Mouse (Mus musculus) intestine, embryonic 14.5 days (tissue): ENCODE measurements around the gene Rin3. TPM values are rescaled to one million over a fixed set of nuclear protein-coding genes. Genes with fewer than 3 reads are reported as not detected.

Source experiments
- ATAC-seq: fragments of 200-750 bp; cut with Nextera tagmentation; replicated peaks from 2 replicates; pipeline ENCODE4 v1.8.0; 2017; ENCODE audit warnings: low read depth, moderate number of reproducible peaks, moderate TSS enrichment, moderate library complexity; ENCODE audit not compliant: low FRiP score, low TSS enrichment
- DNase-seq: peaks from one replicate; pipeline ENCODE4 v3.0.0-alpha.2; 2018; ENCODE audit warnings: low spot score
- H3K27ac ChIP-seq: fragments of 300-500 bp; sonication (generic); 2 replicates; pipeline ENCODE4 v1.5.1; 2014; ENCODE audit warnings: low read depth, mild to moderate bottlenecking, control low read depth
- H3K27me3 ChIP-seq: fragments of 300-500 bp; sonication (generic); replicated peaks from 2 replicates; pipeline ENCODE4 v1.6.1; 2014; ENCODE audit warnings: low read length, control low read depth; ENCODE audit not compliant: control insufficient read depth, insufficient read depth
- H3K36me3 ChIP-seq: fragments of 300-500 bp; sonication (generic); 2 replicates; pipeline ENCODE4 v1.6.1; 2014; ENCODE audit warnings: low read length, control low read depth; ENCODE audit not compliant: control insufficient read depth, insufficient read depth
- H3K4me1 ChIP-seq: fragments of 300-500 bp; sonication (generic); replicated peaks from 2 replicates; pipeline ENCODE4 v1.6.1; 2014; ENCODE audit warnings: low read length, control low read depth, mixed read lengths; ENCODE audit not compliant: control insufficient read depth, insufficient read depth
- H3K4me2 ChIP-seq: fragments of 300-500 bp; sonication (generic); 2 replicates; pipeline ENCODE4 v1.6.1; 2014; ENCODE audit warnings: low read length
- H3K4me3 ChIP-seq: fragments of 300-500 bp; sonication (generic); 2 replicates; pipeline ENCODE4 v1.5.1; 2014; ENCODE audit warnings: low read depth, low read length, control low read depth, mixed read lengths
- H3K9ac ChIP-seq: fragments of 300-500 bp; sonication (generic); 2 replicates; pipeline ENCODE4 v1.6.1; 2014; ENCODE audit warnings: mild to moderate bottlenecking, low read length
- H3K9me3 ChIP-seq: fragments of 300-500 bp; sonication (generic); 2 replicates; pipeline ENCODE4 v1.6.1; 2016; ENCODE audit warnings: low read length, control low read depth; ENCODE audit not compliant: control insufficient read depth
- WGBS: fragments of 180-500 bp; shearing (Covaris S2); extraction: QIAGEN DNeasy Blood & Tissue Kit; methylation state at CpG from one replicate; pipeline ENCODE4 v1.1.7; 2014; 5-methylcytosine and 5-hydroxymethylcytosine counted together
- polyA plus RNA-seq: library from polyadenylated mRNA; unstranded; fragments of >200 nt; fragmentation: Nextera tagmentation; extraction: Ambion mirVana; gene quantifications from 2 replicates; pipeline ENCODE4 v1.2.1, GENCODE M21; 2014

Rin3 gene
- polyA plus RNA-seq, 1 experiment from 2014 or later, result 13.4 TPM

DNA sequence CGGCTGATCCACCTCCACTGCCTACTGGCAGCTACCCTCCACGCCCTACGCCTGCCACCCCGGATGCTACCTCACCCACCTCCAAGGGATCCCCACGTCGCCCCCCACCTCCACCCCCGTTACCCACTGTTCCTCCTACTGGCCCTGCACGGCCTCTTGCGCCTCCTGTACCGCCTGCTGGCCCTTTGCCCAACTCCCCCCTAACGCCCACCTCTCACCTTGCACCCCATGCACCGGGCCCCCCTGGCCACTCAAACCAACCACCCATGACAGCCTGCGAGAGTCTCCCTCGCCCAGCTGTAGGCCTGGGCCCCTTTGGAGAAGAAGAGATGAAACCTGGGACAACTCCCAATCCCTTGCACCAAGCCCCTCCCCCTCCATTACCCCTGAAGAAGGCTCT is 85.7 kb downstream of the Rin3 start:
- WGBS, result 85% methylated on average over 14 of the region's 14 CpGs
- Histone ChIP-seq H3K4me3 (no peak overlapping the region), H3K9ac (no peak overlapping the region), H3K27me3 (no peaks in the 10 kb centered on the region), H3K4me2 (no peak overlapping the region), H3K9me3 (no peaks in the 10 kb centered on the region), H3K4me1 (no peaks in the 10 kb centered on the region; the same call in 1 of the 2 replicates), H3K36me3 (peaks cover 11% of the 10 kb centered on the region), H3K27ac (no peak overlapping the region)
- no peak for DNase-seq
- ATAC-seq, result no peak

DNA sequence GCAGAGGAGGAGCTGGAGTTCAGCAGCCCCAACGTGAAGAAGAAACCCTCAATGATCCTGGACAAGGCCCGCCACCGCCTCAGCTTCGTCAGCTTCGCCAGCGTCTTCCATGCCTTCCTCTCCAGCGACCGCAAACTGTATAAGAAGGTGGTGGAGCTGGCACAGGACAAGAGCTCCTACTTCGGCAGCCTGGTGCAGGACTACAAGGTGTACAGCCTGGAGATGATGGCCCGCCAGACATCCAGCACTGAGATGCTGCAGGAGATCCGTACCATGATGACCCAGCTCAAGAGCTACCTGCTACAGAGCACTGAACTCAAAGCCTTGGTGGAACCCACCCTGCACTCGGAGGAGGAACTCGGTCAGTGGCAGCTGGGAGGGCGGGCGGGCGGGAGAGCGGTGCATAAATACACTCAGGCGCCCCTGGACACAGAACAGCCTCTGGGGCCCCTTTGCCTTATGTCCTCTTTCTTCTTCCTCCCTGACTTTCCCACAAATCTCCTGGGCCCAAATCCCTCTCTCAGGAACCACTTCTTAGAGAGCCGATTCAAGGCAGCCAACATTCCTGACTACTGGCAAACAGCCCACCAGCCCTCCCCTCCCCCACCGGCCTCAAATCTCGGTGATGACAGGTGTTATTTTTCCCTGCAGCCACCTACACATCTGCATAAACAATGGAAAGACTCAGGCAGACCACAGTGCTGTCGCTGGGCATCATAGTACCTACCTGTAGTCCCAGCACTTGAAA is 86.8 kb downstream of the Rin3 start:
- peaks cover 18% of the 10 kb centered on the region for H3K36me3 ChIP-seq
- ATAC-seq (0 out of 2 replicates have a peak, but pooled peaks have one; percentile 38), DNase-seq (no peak)
- no peaks in the 10 kb centered on the region for H3K27me3 ChIP-seq
- no peak overlapping the region for H3K4me2 ChIP-seq
- no peaks in the 10 kb centered on the region for H3K9me3 ChIP-seq
- WGBS, result 68% methylated on average over 22 of the region's 22 CpGs
- H3K4me3 ChIP-seq, result no peak overlapping the region
- H3K27ac ChIP-seq, result no peak overlapping the region
- H3K9ac ChIP-seq, result no peak overlapping the region
- H3K4me1 ChIP-seq, result no peaks in the 10 kb centered on the region; the same call in 1 of the 2 replicates

DNA sequence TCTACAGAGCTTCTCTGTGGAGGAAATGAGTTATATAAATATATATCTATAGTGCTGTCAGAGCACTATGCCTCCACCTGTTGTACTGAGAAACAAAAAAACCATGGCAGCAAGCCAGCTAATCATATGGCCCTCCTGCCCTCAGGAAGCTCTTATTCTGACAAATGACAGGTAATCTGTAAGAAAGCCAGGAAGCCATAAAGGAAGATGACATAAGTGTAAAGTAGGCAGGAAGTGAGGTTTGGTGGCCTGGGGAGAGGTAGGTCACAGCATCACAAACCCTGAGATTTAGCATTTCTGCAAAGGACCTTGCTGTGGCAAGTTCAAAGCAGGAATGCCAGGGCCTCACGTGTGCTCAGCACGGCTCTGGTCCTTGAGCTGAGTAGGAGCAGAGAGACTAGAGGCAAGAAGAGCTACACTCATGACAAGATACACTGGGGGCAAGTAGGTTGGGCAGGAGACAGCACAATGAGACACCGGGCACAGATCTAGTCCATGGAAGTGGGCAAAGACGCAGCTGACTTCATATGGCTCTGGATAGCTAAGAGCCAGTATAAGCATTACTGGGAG is 88.2 kb downstream of the Rin3 start:
- Histone ChIP-seq H3K4me1 (no peaks in the 10 kb centered on the region; the same call in 1 of the 2 replicates), H3K4me3 (no peak overlapping the region), H3K27ac (no peak overlapping the region), H3K4me2 (no peak overlapping the region), H3K9ac (no peak overlapping the region), H3K36me3 (peaks cover 29% of the 10 kb centered on the region), H3K9me3 (no peaks in the 10 kb centered on the region), H3K27me3 (no peaks in the 10 kb centered on the region)
- ATAC-seq (no peak), DNase-seq (no peak)
- WGBS, result 74% methylated on average over 4 of the region's 4 CpGs

DNA sequence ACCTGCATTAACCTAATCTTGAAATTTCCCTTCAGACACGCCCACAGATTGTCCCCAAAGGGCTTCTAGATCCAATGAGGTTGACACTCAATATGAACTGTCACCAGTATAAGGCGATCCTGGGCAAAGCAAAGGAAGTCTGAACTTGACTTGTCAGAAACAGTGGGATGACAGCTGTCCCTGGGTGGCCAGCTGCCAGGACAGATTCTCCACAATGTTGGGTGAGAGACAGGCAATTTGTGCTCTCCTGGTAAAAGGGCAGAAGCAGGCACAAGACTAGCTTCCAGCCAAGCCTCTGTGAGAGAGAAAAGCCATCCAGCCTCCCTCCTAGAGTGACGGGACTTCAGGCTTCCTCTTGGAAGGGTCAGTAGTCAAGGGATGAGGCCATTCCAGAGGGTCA is 89.5 kb downstream of the Rin3 start:
- H3K4me3 ChIP-seq, result no peak overlapping the region
- no peaks in the 10 kb centered on the region; the same call in 1 of the 2 replicates for H3K4me1 ChIP-seq
- H3K4me2 ChIP-seq, result no peak overlapping the region
- ATAC-seq (no peak), DNase-seq (no peak)
- H3K36me3 ChIP-seq, result peaks cover 29% of the 10 kb centered on the region
- no peaks in the 10 kb centered on the region for H3K27me3 ChIP-seq
- no peak overlapping the region for H3K27ac ChIP-seq
- no peak overlapping the region for H3K9ac ChIP-seq
- WGBS, result 86% methylated on average over 3 of the region's 3 CpGs
- no peaks in the 10 kb centered on the region for H3K9me3 ChIP-seq

GRCm38 (mm10) chr12:102382180-102382579 is 99.3 kb downstream of the Rin3 start:
- 91% methylated on average over 8 of the region's 8 CpGs for WGBS
- Histone ChIP-seq H3K4me1 (no peaks in the 10 kb centered on the region), H3K27me3 (no peaks in the 10 kb centered on the region), H3K4me2 (no peak overlapping the region), H3K9ac (no peak overlapping the region), H3K27ac (no peak overlapping the region), H3K4me3 (no peak overlapping the region), H3K36me3 (peaks cover 40% of the 10 kb centered on the region), H3K9me3 (no peaks in the 10 kb centered on the region)
- ATAC-seq (no peak), DNase-seq (no peak)

DNA sequence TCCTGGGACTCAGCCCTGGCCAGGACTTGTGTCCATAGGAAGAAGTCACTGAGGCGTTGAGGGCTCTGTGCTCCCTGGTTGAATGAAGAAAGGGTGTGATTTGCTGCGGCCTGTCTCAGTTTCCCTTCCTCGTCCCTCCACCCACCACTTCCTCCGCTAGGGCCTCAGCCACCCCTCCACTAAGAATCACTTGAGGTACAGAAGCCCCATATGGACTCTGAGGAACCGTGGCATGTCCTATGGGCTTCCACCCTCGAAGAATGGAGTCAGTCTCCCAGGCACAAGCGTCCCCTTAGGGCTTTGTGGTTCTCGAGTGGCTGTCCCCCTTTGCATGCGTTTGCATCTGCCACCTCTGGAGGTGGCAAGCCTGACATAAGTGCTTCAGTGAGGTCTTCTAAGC is 100.4 kb downstream of the Rin3 start:
- Histone ChIP-seq H3K4me2 (no peak overlapping the region), H3K36me3 (peaks cover 41% of the 10 kb centered on the region)
- ATAC-seq, result no peak

DNA sequence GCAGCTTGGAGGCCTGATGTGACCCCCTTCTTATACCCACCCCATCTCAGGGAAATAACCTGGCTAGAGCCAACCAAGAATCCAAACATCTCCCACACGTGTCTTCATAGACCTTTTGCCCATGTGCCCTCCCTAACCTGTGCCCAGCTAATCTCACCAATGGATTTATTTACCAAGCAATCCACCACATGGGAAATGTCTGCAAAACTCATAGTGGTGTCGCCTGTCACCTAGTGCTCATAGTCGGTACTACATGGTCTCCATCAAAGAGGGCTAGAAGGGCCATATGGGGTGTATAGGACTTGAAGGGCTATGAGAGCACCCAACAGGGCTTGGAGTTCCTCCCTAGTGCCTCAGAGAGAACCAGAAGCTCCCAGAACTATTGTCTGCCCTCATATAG is 102.0 kb downstream of the Rin3 start:
- no peaks in the 10 kb centered on the region for H3K27me3 ChIP-seq
- no peaks in the 10 kb centered on the region for H3K4me1 ChIP-seq
- no peak for ATAC-seq
- H3K4me3 ChIP-seq, result no peak overlapping the region
- DNase-seq, result peak; percentile 61
- peaks cover 47% of the 10 kb centered on the region for H3K36me3 ChIP-seq
- H3K9me3 ChIP-seq, result no peaks in the 10 kb centered on the region
- H3K27ac ChIP-seq, result no peak overlapping the region
- H3K9ac ChIP-seq, result no peak overlapping the region
- WGBS, result 30% methylated on average over 3 of the region's 3 CpGs
- no peak overlapping the region for H3K4me2 ChIP-seq

More for the DNA sequence above, 100.4 kb downstream of the Rin3 start:
- Histone ChIP-seq H3K27me3 (no peaks in the 10 kb centered on the region), H3K27ac (no peak overlapping the region), H3K4me1 (no peaks in the 10 kb centered on the region), H3K9me3 (no peaks in the 10 kb centered on the region), H3K9ac (no peak overlapping the region), H3K4me3 (no peak overlapping the region)
- DNase-seq, result no peak
- WGBS, result 86% methylated on average over 9 of the region's 9 CpGs

DNA sequence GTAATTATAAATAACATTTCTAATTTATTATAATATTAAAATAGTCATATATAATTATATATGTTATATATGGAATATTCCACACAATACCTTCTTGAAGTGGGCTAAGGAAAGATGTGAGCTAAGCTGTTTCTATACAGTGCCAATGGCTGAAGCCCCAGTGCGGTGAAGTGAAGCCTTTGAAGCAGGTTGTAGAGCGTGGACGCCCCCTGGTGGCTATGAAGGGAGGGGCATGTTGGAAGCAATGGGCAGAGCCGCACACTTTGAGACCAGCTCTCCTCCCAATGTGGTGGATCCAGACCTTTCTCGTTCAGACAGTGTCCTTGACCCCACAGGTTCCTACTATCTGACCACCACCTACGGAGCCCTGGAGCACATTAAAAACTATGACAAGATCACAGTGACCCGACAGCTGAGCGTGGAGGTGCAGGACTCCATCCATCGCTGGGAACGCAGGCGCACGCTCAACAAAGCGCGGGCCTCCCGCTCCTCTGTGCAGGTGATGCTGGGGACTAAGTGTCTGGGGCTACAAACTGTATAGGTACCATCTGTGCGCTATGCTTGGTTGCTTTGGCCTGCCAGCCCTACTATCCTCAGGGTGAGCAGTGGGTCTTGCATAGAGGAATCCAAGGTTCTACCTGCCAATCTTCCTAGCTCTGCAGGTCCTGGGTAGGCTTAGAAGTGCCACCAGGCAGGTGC is 104.5 kb downstream of the Rin3 start:
- 56% methylated on average over 16 of the region's 16 CpGs for WGBS
- H3K27ac ChIP-seq, result no peak overlapping the region
- peaks cover 44% of the 10 kb centered on the region for H3K36me3 ChIP-seq
- H3K9ac ChIP-seq, result no peak overlapping the region
- H3K4me3 ChIP-seq, result no peak overlapping the region
- no peaks in the 10 kb centered on the region for H3K9me3 ChIP-seq
- no peak overlapping the region for H3K4me2 ChIP-seq
- no peaks in the 10 kb centered on the region for H3K27me3 ChIP-seq
- ATAC-seq, result peak; percentile 76
- peak; percentile 91 for DNase-seq
- H3K4me1 ChIP-seq, result no peaks in the 10 kb centered on the region
